Mouse (Mus musculus) hindbrain, embryonic 13.5 days (tissue): ENCODE data around the gene Catspere2. TPM values are rescaled to one million over a fixed set of nuclear protein-coding genes. Genes with fewer than 3 reads are reported as not detected.
"Not testable (repeated sequence)": the region's sequence is repeated elsewhere in the genome, so short reads cannot be mapped to it uniquely, and the experiment has no call there.

Source experiments
- ATAC-seq: fragments of 200-750 bp; cut with Nextera tagmentation; 2 replicates; pipeline ENCODE4 v1.8.0; 2017; ENCODE audit warnings: moderate TSS enrichment; ENCODE audit not compliant: low FRiP score
- H3K27ac ChIP-seq: fragments of 300-500 bp; sonication (generic); 2 replicates; pipeline ENCODE4 v1.5.1; 2015; ENCODE audit warnings: inconsistent platforms, mild to moderate bottlenecking, moderate library complexity
- H3K27me3 ChIP-seq: fragments of 300-500 bp; sonication (generic); 2 replicates; pipeline ENCODE4 v1.6.1; 2015; ENCODE audit warnings: mild to moderate bottlenecking, inconsistent platforms
- H3K36me3 ChIP-seq: fragments of 300-500 bp; sonication (generic); 2 replicates; pipeline ENCODE4 v1.6.1; 2015; ENCODE audit warnings: mild to moderate bottlenecking, inconsistent platforms
- H3K4me1 ChIP-seq: fragments of 300-500 bp; sonication (generic); replicated peaks from 2 replicates; pipeline ENCODE4 v1.6.1; 2015; ENCODE audit warnings: inconsistent platforms
- H3K4me2 ChIP-seq: fragments of 300-500 bp; sonication (generic); 2 replicates; pipeline ENCODE4 v1.6.1; 2015; ENCODE audit warnings: inconsistent platforms, mild to moderate bottlenecking, moderate library complexity
- H3K4me3 ChIP-seq: fragments of 300-500 bp; sonication (generic); 2 replicates; pipeline ENCODE4 v1.5.1; 2015; ENCODE audit warnings: mild to moderate bottlenecking, inconsistent platforms
- H3K9ac ChIP-seq: fragments of 300-500 bp; sonication (generic); 2 replicates; pipeline ENCODE4 v1.6.1; 2015; ENCODE audit warnings: mild to moderate bottlenecking, inconsistent platforms
- H3K9me3 ChIP-seq: fragments of 300-500 bp; sonication (generic); 2 replicates; pipeline ENCODE4 v1.6.1; 2016; ENCODE audit warnings: inconsistent platforms
- WGBS: fragments of 180-500 bp; shearing (Covaris S2); methylation state at CpG from one replicate; pipeline ENCODE4 v1.1.7; 2015; 5-methylcytosine and 5-hydroxymethylcytosine counted together
- polyA plus RNA-seq: library from polyadenylated mRNA; unstranded; fragments of >200 nt; fragmentation: Nextera tagmentation; extraction: Ambion mirVana; gene quantifications from 2 replicates; pipeline ENCODE4 v1.2.1, GENCODE M21; 2015

Gene Catspere2
- polyA plus RNA-seq: 0.29 and 0.43 TPM in 2 replicates

- H3K27me3 ChIP-seq, H3K9me3 ChIP-seq, H3K36me3 ChIP-seq, H3K4me1 ChIP-seq: not testable (repeated sequence)
- peak within 1 kb of the TSS; percentile 71; the same call in 1 of the 2 replicates for H3K27ac ChIP-seq
- H3K4me3 ChIP-seq: peak within 1 kb of the TSS; percentile 62
- under 1% methylated on average over 21 of the region's 21 CpGs for WGBS
- peak within 1 kb of the TSS; percentile 53 for H3K4me2 ChIP-seq
- ATAC-seq: peak; percentile 99
- peak within 1 kb of the TSS; percentile 75 for H3K9ac ChIP-seq
Measured at GRCm38 (mm10) chr1:177983024-177983450, at the start of gene Catspere2. Gene Catspere2, plus strand, starts transcription at chr1:177983423.

GRCm38 (mm10) chr1:177940422-177940977, 42.7 kb upstream of the Catspere2 start:
- H3K4me2 ChIP-seq, H3K9me3 ChIP-seq, H3K27me3 ChIP-seq, H3K4me3 ChIP-seq, H3K36me3 ChIP-seq, H3K27ac ChIP-seq, H3K9ac ChIP-seq, ATAC-seq, H3K4me1 ChIP-seq: not testable (repeated sequence)
- 3% methylated on average over 3 of the region's 4 CpGs for WGBS

DNA sequence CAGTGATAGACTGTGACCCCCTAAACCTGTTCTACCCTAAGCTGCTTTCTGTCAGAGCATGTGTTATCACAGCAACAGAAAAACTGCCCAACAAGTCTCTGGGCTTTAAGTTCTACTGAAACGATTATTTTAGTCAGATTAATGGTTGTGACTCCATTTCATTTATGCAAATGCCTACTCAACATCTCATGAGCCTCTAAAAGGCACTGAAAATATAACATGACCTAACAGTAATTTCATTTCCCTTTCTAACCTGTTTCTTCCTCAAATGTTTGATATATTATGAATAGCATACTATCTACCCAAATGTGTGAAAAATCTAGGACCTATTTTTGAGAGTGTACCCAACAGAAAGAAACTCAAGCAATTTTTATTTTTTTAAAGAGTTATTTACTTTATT, 1.9 kb upstream of the Catspere2 start:
- Histone ChIP-seq H3K4me1 (peaks cover 6% of the 10 kb centered on the region; the same call in 1 of the 2 replicates), H3K27ac (no peak overlapping the region), H3K4me2 (no peak overlapping the region), H3K4me3 (no peak overlapping the region), H3K9me3 (no peaks in the 10 kb centered on the region), H3K9ac (no peak overlapping the region), H3K27me3 (no peaks in the 10 kb centered on the region), H3K36me3 (0 out of 2 replicates have a peak, but pooled peaks cover 4% of the 10 kb centered on the region)
- 80% methylated on average over 1 of the region's 1 CpGs for WGBS
- ATAC-seq: no peak

DNA sequence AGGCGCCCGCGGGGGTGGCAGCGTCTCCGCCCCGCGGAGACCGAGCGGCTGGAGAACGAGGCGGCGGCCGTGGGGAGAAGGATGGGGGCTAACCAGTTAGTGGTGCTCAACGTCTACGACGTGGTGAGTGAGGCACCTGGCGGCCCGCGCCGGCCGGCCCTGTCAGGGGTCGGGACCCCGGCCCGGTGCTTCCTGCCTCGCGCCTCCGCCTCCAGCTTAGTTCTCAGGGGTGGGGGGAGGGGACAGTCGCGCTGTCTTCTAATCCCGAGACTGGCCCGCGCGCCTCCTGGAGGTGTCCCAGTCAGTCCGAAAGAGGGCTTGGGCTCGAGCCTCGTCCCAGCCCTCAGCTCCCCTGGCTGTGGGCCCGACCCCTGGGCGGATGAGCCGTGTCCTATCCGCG, 359 bp downstream of the Catspere2 start:
- Histone ChIP-seq H3K27ac (peak overlapping the region; percentile 71; the same call in 1 of the 2 replicates), H3K4me2 (peak overlapping the region; percentile 53), H3K9ac (peak overlapping the region; percentile 75), H3K4me3 (peak overlapping the region; percentile 62)
- not testable (repeated sequence) for H3K9me3 ChIP-seq, H3K36me3 ChIP-seq, H3K27me3 ChIP-seq, H3K4me1 ChIP-seq
- WGBS: 0% methylated on average over 15 of the region's 41 CpGs
- peak; percentile 68; the same call in 1 of the 2 replicates for ATAC-seq

DNA sequence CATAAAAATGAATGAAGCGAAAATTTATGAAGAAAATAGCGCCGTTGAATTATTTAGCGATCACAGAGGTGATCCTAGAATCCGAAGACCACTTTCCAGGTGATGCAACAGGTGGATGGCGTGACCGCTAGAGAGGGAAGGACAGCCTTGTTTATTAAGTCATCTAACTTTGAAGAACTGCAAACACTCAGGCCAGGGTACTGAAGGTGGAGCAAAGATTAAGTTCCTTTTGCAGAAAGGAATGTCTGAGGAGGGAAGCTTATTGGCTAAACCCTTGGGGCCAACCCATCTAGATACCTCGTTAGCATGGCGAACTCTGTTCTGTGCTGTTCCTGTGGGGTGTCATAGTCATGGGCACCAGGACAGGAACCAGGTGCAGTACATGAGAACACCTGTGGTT, 983 bp downstream of the Catspere2 start:
- WGBS: 70% methylated on average over 9 of the region's 9 CpGs
- ATAC-seq: no peak
- Histone ChIP-seq H3K9ac (no peak overlapping the region), H3K27ac (no peak overlapping the region), H3K4me1 (peaks cover 6% of the 10 kb centered on the region; the same call in 1 of the 2 replicates), H3K9me3 (no peaks in the 10 kb centered on the region), H3K27me3 (no peaks in the 10 kb centered on the region), H3K4me2 (peak overlapping the region; percentile 48), H3K4me3 (peak overlapping the region; percentile 23), H3K36me3 (0 out of 2 replicates have a peak, but pooled peaks cover 4% of the 10 kb centered on the region)

DNA sequence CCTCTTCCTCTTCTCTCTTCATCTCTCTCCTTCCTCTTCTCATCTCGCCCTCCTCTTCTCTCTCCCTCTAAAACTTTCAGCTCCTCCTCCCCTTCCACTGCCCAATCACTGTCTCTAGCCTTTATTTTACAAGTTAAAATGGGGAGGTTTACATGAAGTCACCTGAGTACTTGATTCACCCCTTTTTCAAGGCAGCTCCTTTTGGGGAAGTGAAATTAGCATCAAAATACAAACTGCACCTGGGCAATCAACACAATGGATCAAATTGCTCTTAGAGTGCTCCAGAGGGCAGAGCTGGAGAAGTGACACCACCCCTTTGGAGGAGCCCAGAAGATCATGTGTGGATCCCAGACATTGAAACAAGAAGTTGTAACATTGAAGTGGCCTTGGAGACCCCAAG, 4.3 kb downstream of the Catspere2 start:
- not testable (repeated sequence) for H3K4me2 ChIP-seq, H3K4me1 ChIP-seq, ATAC-seq, H3K9ac ChIP-seq, H3K27me3 ChIP-seq, H3K9me3 ChIP-seq, H3K27ac ChIP-seq, H3K4me3 ChIP-seq, H3K36me3 ChIP-seq
- whole genome bisulfite sequencing: 62% methylated on average over 1 of the region's 1 CpGs

DNA sequence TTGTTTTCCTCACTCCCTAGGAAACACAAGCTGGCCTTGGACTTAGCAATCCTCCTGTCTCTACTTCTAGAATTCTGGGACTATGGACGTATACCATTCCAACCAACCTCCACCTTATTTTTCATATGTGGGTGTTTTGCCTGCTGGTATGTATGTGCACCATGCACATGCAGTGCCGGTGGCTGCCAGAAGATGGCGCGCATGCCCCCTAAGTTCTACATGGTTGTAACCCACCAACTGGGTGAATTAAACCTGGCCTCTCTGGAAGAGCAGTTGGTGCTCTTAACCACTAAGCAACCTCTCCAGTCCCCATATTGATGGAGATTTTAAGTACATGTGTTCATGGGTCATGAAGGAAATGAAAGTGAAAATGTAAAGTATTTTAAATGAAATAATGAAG, 89.6 kb downstream of the Catspere2 start:
- not testable (repeated sequence) for H3K4me3 ChIP-seq, H3K4me1 ChIP-seq, H3K27me3 ChIP-seq, ATAC-seq, H3K27ac ChIP-seq, H3K9me3 ChIP-seq, H3K36me3 ChIP-seq, H3K4me2 ChIP-seq, H3K9ac ChIP-seq
- WGBS: 50% methylated on average over 4 of the region's 4 CpGs

- H3K36me3 ChIP-seq, H3K9ac ChIP-seq, ATAC-seq, H3K27me3 ChIP-seq, H3K4me3 ChIP-seq, H3K9me3 ChIP-seq, H3K4me2 ChIP-seq, H3K27ac ChIP-seq, H3K4me1 ChIP-seq: not testable (repeated sequence)
Measured at GRCm38 (mm10) chr1:178097865-178098264, 114.6 kb downstream of the Catspere2 start.

- not testable (repeated sequence) for H3K27ac ChIP-seq, H3K4me3 ChIP-seq, ATAC-seq, H3K36me3 ChIP-seq, H3K27me3 ChIP-seq, H3K4me1 ChIP-seq, H3K9ac ChIP-seq, H3K9me3 ChIP-seq, H3K4me2 ChIP-seq
- 84% methylated on average over 1 of the region's 1 CpGs for WGBS
Measured at GRCm38 (mm10) chr1:178108514-178108913, 125.3 kb downstream of the Catspere2 start.

GRCm38 (mm10) chr1:178122236-178122635, 139.0 kb downstream of the Catspere2 start:
- not testable (repeated sequence) for H3K9me3 ChIP-seq, H3K27ac ChIP-seq, H3K4me3 ChIP-seq, H3K27me3 ChIP-seq, H3K9ac ChIP-seq, H3K36me3 ChIP-seq, ATAC-seq, H3K4me2 ChIP-seq, H3K4me1 ChIP-seq
- 66% methylated on average over 2 of the region's 2 CpGs for WGBS

- H3K27ac ChIP-seq: no peak overlapping the region
- no peak overlapping the region for H3K4me2 ChIP-seq
- H3K27me3 ChIP-seq: no peaks in the 10 kb centered on the region
- no peaks in the 10 kb centered on the region for H3K9me3 ChIP-seq
- WGBS: 95% methylated on average over 12 of the region's 12 CpGs
- H3K36me3 ChIP-seq: no peaks in the 10 kb centered on the region
- no peak overlapping the region for H3K4me3 ChIP-seq
- no peak overlapping the region for H3K9ac ChIP-seq
- H3K4me1 ChIP-seq: no peaks in the 10 kb centered on the region
- ATAC-seq: no peak
Measured at GRCm38 (mm10) chr1:178134288-178134687, 151.1 kb downstream of the Catspere2 start.

- H3K27me3 ChIP-seq, ATAC-seq, H3K4me1 ChIP-seq, H3K4me2 ChIP-seq, H3K27ac ChIP-seq, H3K9ac ChIP-seq, H3K4me3 ChIP-seq, H3K9me3 ChIP-seq, H3K36me3 ChIP-seq: not testable (repeated sequence)
- 5% methylated on average over 2 of the region's 2 CpGs for WGBS
Measured at GRCm38 (mm10) chr1:178146513-178146912, 163.3 kb downstream of the Catspere2 start.

DNA sequence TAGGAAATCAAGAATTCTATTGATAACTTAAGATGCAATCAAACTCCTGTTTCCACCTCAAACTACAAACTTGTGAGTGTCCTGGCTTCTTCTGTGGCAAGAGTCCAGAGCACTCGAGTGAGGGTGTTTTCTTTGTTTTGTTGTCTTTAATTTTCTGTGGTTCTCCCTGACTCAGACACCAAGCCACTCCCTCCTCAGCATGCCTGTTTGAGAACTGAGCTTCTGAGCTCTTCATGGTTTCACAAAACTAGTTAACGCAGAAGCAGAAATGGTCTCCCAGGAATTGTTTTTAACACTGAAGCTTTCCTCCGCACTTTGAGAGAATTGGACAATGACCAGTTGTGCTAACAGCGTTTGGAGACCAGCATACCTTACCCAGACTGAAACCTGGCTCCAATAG, 163.7 kb downstream of the Catspere2 start:
- H3K4me1 ChIP-seq, H3K27ac ChIP-seq, H3K4me2 ChIP-seq, H3K27me3 ChIP-seq, H3K9me3 ChIP-seq, H3K4me3 ChIP-seq, H3K36me3 ChIP-seq, H3K9ac ChIP-seq: not testable (repeated sequence)
- 0 out of 2 replicates have a peak, but pooled peaks have one; percentile 32 for ATAC-seq
- 31% methylated on average over 4 of the region's 4 CpGs for WGBS
